In the genomic region with DNA sequence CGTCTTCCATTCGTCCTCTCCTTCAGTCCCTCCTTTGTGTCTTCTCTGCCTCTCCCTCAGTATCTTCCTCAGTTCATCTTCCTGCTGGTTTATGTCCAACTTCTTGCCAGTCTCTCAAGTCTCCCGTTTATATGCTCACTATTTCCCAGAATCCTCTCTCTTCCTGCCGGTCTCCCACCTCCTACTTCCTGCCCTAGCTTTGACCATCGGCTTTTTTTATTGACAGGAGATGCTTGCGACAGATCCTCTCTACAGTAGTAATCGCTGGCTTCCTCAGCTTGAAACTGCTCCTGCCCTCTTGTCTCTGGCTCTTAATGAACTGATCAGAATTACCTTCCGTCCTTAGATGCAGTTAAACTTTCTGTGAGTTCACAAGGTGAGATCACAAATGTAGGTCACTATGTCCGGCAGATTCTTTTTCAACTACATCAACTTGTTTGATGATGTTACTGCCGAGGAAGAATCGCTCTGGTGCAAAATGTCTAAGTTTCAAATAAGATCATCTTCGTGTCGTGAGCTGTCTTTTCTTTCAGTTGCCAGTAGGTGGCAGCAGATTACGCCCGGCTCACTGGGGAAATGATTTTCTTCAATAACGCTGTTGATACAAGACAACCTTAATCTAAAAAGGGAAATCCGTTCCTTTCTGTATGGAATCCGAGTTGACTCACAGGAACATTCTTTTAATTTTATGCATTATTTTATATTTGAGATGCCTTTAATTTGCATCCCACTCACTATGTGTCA, we compare ENCODE assay signal across 8 mouse cellular contexts. TPM values are rescaled to one million over a fixed set of nuclear protein-coding genes. Genes with fewer than 3 reads are reported as not detected.
A peak's percentile ranks its signal among the peaks of the same experiment; 100 is the strongest.
DNase-seq lines count a peak whose midpoint lies in the region; ATAC-seq and TF ChIP-seq lines count a peak whose summit lies in the region.

No protein-coding gene starts in this region.

- peaks cover 24% of the 10 kb centered on the region for H3K4me1 ChIP-seq in megakaryocyte, embryonic 14.5 days

- TF ChIP-seq CTCF in left cerebral cortex, adult 2 months (IDR thresholded peaks at IDR 0.05): peak; percentile 86

- intact Hi-C loops in heart, postnatal 10 days (cut with DNase I): loop anchor here (1.0 to 2.0 kb wide), 2 partner anchors 36 to 159 kb away; no protein-coding TSS in a partner anchor
- intact Hi-C loops in left cerebral cortex, adult 2 months (cut with DNase I): no loop called here

- no peak overlapping the region for H3K27ac ChIP-seq in left cerebral cortex, adult 2 months

- DNase-seq in gastrocnemius, adult 18-20 months (ENCODE audit: low spot score): peak; percentile 49
- no peak for DNase-seq in gastrocnemius, postnatal 25 days
- DNase-seq in Muller cell, postnatal 12 days (ENCODE audit: inconsistent ontology term): peak; percentile 61
- DNase-seq in heart, postnatal 10 days: peak; percentile 57 to 78
- peak; percentile 47 to 50 for DNase-seq in left cerebral cortex, adult 2 months (ENCODE audit: extremely low spot score in 1 of 2, low spot score in 2 of 2)
- DNase-seq in spleen, postnatal 36 days (ENCODE audit: low spot score in 2 of 2): peak; percentile 39 to 56

- H3K4me3 ChIP-seq in left cerebral cortex, adult 2 months: no peak overlapping the region
- H3K4me3 ChIP-seq in megakaryocyte, embryonic 14.5 days (replicated peaks): peak overlapping the region; percentile 59

- no peaks in the 10 kb centered on the region for H3K36me3 ChIP-seq in megakaryocyte, embryonic 14.5 days (replicated peaks; ENCODE audit: low read length)

- H3K9me3 ChIP-seq in megakaryocyte, embryonic 14.5 days: peaks cover 30% of the 10 kb centered on the region

- ATAC-seq in common myeloid progenitor, adult 5-6 weeks (replicated peaks; ENCODE audit: low read depth, poor library complexity, severe bottlenecking): peak; percentile 77

- peaks cover 2% of the 10 kb centered on the region for H3K27me3 ChIP-seq in megakaryocyte, embryonic 14.5 days (replicated peaks)

RNA-seq across cellular contexts. Expression of a gene that starts 46.6 kb away (rescaled TPM):
- total RNA-seq in gastrocnemius, adult 18-20 months (2021): 10 to 100 TPM; 40.2 to 41.0 TPM
- 10 to 100 TPM; 29.2 to 33.1 TPM for total RNA-seq in gastrocnemius, postnatal 25 days (2021)
- 138 and 166 TPM in 2 replicates for total RNA-seq in common myeloid progenitor, adult 5-6 weeks (2017)
- total RNA-seq in heart, postnatal 10 days (2021): 10 to 100 TPM; 59.1 to 59.6 TPM
- total RNA-seq in left cerebral cortex, adult 2 months (2021): 10 to 100 TPM; 50.7 to 54.5 TPM
- polyA plus RNA-seq in megakaryocyte, embryonic 14.5 days (2012; ENCODE audit: insufficient read depth, low replicate concordance): 7.2 and 14.6 TPM in 2 replicates
